Mouse (Mus musculus) kidney, embryonic 16.5 days (tissue): Measurements from ENCODE around the gene Cct4. TPM values are rescaled to one million over a fixed set of nuclear protein-coding genes. Genes with fewer than 3 reads are reported as not detected.

Source experiments
- ATAC-seq: fragments of 200-750 bp; cut with Nextera tagmentation; 2 replicates; pipeline ENCODE4 v1.8.0; 2017; ENCODE audit warnings: moderate TSS enrichment; ENCODE audit not compliant: low FRiP score, low TSS enrichment
- H3K27ac ChIP-seq: fragments of 300-500 bp; sonication (generic); 2 replicates; pipeline ENCODE4 v1.5.1; 2014; ENCODE audit warnings: low read length
- H3K27me3 ChIP-seq: fragments of 300-500 bp; sonication (generic); 2 replicates; pipeline ENCODE4 v1.6.1; 2014; ENCODE audit warnings: low read length, control low read depth, mixed read lengths; ENCODE audit not compliant: insufficient read depth
- H3K36me3 ChIP-seq: fragments of 300-500 bp; sonication (generic); 2 replicates; pipeline ENCODE4 v1.6.1; 2014; ENCODE audit warnings: low read length, control low read depth, mixed read lengths; ENCODE audit not compliant: insufficient read depth
- H3K4me1 ChIP-seq: fragments of 300-500 bp; sonication (generic); 2 replicates; pipeline ENCODE4 v1.6.1; 2014; ENCODE audit warnings: low read length, control low read depth, mixed read lengths; ENCODE audit not compliant: insufficient read depth
- H3K4me2 ChIP-seq: fragments of 300-500 bp; sonication (generic); replicated peaks from 2 replicates; pipeline ENCODE4 v1.6.1; 2014; ENCODE audit warnings: low read depth, low read length
- H3K4me3 ChIP-seq: fragments of 300-500 bp; sonication (generic); 2 replicates; pipeline ENCODE4 v1.5.1; 2014; ENCODE audit warnings: mild to moderate bottlenecking, low read length
- H3K9ac ChIP-seq: fragments of 300-500 bp; sonication (generic); replicated peaks from 2 replicates; pipeline ENCODE4 v1.6.1; 2014; ENCODE audit warnings: low read length
- H3K9me3 ChIP-seq: fragments of 300-500 bp; sonication (generic); 2 replicates; pipeline ENCODE4 v1.6.1; 2016; ENCODE audit warnings: low read length, control low read depth
- WGBS: fragments of 180-500 bp; shearing (Covaris S2); extraction: QIAGEN DNeasy Blood & Tissue Kit; methylation state at CpG from one replicate; pipeline ENCODE4 v1.1.7; 2014; 5-methylcytosine and 5-hydroxymethylcytosine counted together
- polyA plus RNA-seq: library from polyadenylated mRNA; unstranded; fragments of >200 nt; fragmentation: Nextera tagmentation; extraction: Ambion mirVana; gene quantifications from 2 replicates; pipeline ENCODE4 v1.2.1, GENCODE M21; 2015

Cct4 gene
- polyA plus RNA-seq, 1 experiment from 2014 or later = 303 TPM

- peaks cover 4% of the 10 kb centered on the region for H3K9me3 ChIP-seq
- ATAC-seq = no peak
Observed at GRCm38 (mm10) chr11:23020116-23020770, 29.9 kb downstream of the Cct4 start.

GRCm38 (mm10) chr11:23020841-23021240, 30.5 kb downstream of the Cct4 start:
- Histone ChIP-seq H3K4me3 (no peak overlapping the region), H3K9ac (no peak overlapping the region), H3K27ac (no peak overlapping the region), H3K27me3 (no peaks in the 10 kb centered on the region), H3K36me3 (no peaks in the 10 kb centered on the region), H3K4me1 (0 out of 2 replicates have a peak, but pooled peaks cover 3% of the 10 kb centered on the region), H3K9me3 (peaks cover 4% of the 10 kb centered on the region), H3K4me2 (no peak overlapping the region)
- WGBS = 93% methylated on average over 14 of the region's 14 CpGs
- ATAC-seq = no peak

More at GRCm38 (mm10) chr11:23020116-23020770, 29.9 kb downstream of the Cct4 start:
- WGBS = 52% methylated on average over 24 of the region's 24 CpGs
- no peak overlapping the region for H3K4me2 ChIP-seq
- H3K27me3 ChIP-seq = no peaks in the 10 kb centered on the region
- no peak overlapping the region for H3K4me3 ChIP-seq
- H3K36me3 ChIP-seq = no peaks in the 10 kb centered on the region
- H3K4me1 ChIP-seq = 0 out of 2 replicates have a peak, but pooled peaks cover 3% of the 10 kb centered on the region
- no peak overlapping the region for H3K27ac ChIP-seq
- peak overlapping the region; percentile 17; the same call in 1 of the 2 replicates for H3K9ac ChIP-seq

- no peak overlapping the region for H3K4me3 ChIP-seq
- H3K4me2 ChIP-seq = no peak overlapping the region
- no peaks in the 10 kb centered on the region for H3K36me3 ChIP-seq
- peaks cover 4% of the 10 kb centered on the region for H3K9me3 ChIP-seq
- H3K4me1 ChIP-seq = 0 out of 2 replicates have a peak, but pooled peaks cover 3% of the 10 kb centered on the region
- H3K27ac ChIP-seq = no peak overlapping the region
- H3K9ac ChIP-seq = no peak overlapping the region
- WGBS = 98% methylated on average over 2 of the region's 2 CpGs
- H3K27me3 ChIP-seq = no peaks in the 10 kb centered on the region
- no peak for ATAC-seq
Observed at GRCm38 (mm10) chr11:23023155-23023554, 32.8 kb downstream of the Cct4 start.

GRCm38 (mm10) chr11:23024169-23024568, 33.9 kb downstream of the Cct4 start:
- Histone ChIP-seq H3K9me3 (no peaks in the 10 kb centered on the region), H3K4me2 (no peak overlapping the region), H3K27me3 (no peaks in the 10 kb centered on the region), H3K36me3 (no peaks in the 10 kb centered on the region), H3K9ac (no peak overlapping the region), H3K4me1 (0 out of 2 replicates have a peak, but pooled peaks cover 3% of the 10 kb centered on the region), H3K27ac (no peak overlapping the region), H3K4me3 (no peak overlapping the region)
- ATAC-seq = no peak
- WGBS = 82% methylated on average over 3 of the region's 3 CpGs

- no peaks in the 10 kb centered on the region for H3K4me1 ChIP-seq
- ATAC-seq = no peak
- 72% methylated on average over 3 of the region's 3 CpGs for WGBS
Observed at GRCm38 (mm10) chr11:23028957-23029356, 38.6 kb downstream of the Cct4 start.

GRCm38 (mm10) chr11:23029399-23029798, 39.1 kb downstream of the Cct4 start:
- no peaks in the 10 kb centered on the region for H3K36me3 ChIP-seq
- no peaks in the 10 kb centered on the region for H3K27me3 ChIP-seq
- H3K27ac ChIP-seq = no peak overlapping the region
- H3K9me3 ChIP-seq = no peaks in the 10 kb centered on the region
- H3K4me3 ChIP-seq = no peak overlapping the region
- no peak overlapping the region for H3K4me2 ChIP-seq
- no peak for ATAC-seq
- WGBS = 82% methylated on average over 6 of the region's 6 CpGs
- H3K4me1 ChIP-seq = no peaks in the 10 kb centered on the region
- H3K9ac ChIP-seq = no peak overlapping the region

More at GRCm38 (mm10) chr11:23028957-23029356, 38.6 kb downstream of the Cct4 start:
- no peaks in the 10 kb centered on the region for H3K36me3 ChIP-seq
- no peak overlapping the region for H3K9ac ChIP-seq
- no peaks in the 10 kb centered on the region for H3K27me3 ChIP-seq
- H3K9me3 ChIP-seq = no peaks in the 10 kb centered on the region
- H3K4me2 ChIP-seq = no peak overlapping the region
- no peak overlapping the region for H3K4me3 ChIP-seq
- no peak overlapping the region for H3K27ac ChIP-seq

GRCm38 (mm10) chr11:23047252-23047651, 56.9 kb downstream of the Cct4 start:
- no peak overlapping the region for H3K27ac ChIP-seq
- 36% methylated on average over 5 of the region's 5 CpGs for WGBS

GRCm38 (mm10) chr11:23047663-23048582, 57.6 kb downstream of the Cct4 start:
- 0 out of 2 replicates have a peak, but pooled peaks have one; percentile 31 for ATAC-seq
- Histone ChIP-seq H3K4me2 (peak overlapping the region; percentile 39), H3K36me3 (no peaks in the 10 kb centered on the region), H3K4me1 (no peaks in the 10 kb centered on the region), H3K9me3 (no peaks in the 10 kb centered on the region), H3K27ac (no peak overlapping the region), H3K9ac (no peak overlapping the region), H3K27me3 (no peaks in the 10 kb centered on the region), H3K4me3 (peak overlapping the region; percentile 5; the same call in 1 of the 2 replicates)
- 25% methylated on average over 20 of the region's 20 CpGs for WGBS

More at GRCm38 (mm10) chr11:23047252-23047651, 56.9 kb downstream of the Cct4 start:
- H3K9me3 ChIP-seq = no peaks in the 10 kb centered on the region
- H3K4me2 ChIP-seq = no peak overlapping the region
- H3K4me1 ChIP-seq = no peaks in the 10 kb centered on the region
- no peak for ATAC-seq
- H3K9ac ChIP-seq = no peak overlapping the region
- H3K4me3 ChIP-seq = no peak overlapping the region
- no peaks in the 10 kb centered on the region for H3K36me3 ChIP-seq
- no peaks in the 10 kb centered on the region for H3K27me3 ChIP-seq

GRCm38 (mm10) chr11:23049642-23050041, 59.3 kb downstream of the Cct4 start:
- H3K4me3 ChIP-seq = no peak overlapping the region
- H3K4me2 ChIP-seq = no peak overlapping the region
- no peak overlapping the region for H3K9ac ChIP-seq
- no peak for ATAC-seq
- no peaks in the 10 kb centered on the region for H3K36me3 ChIP-seq
- H3K4me1 ChIP-seq = no peaks in the 10 kb centered on the region
- H3K9me3 ChIP-seq = no peaks in the 10 kb centered on the region
- no peak overlapping the region for H3K27ac ChIP-seq
- H3K27me3 ChIP-seq = no peaks in the 10 kb centered on the region
